Mouse (Mus musculus) gastrocnemius, postnatal 14 days (tissue): Measurements from ENCODE around the gene Hlcs. TPM values are rescaled to one million over a fixed set of nuclear protein-coding genes. Genes with fewer than 3 reads are reported as not detected.

Experiments used
- DNase-seq: peaks from one replicate; pipeline ENCODE4 v3.0.0; 2021; ENCODE audit warnings: mixed read lengths
- intact Hi-C: fragments of 180-260 bp; cut with DNase I; formaldehyde crosslinking; loops from one replicate; pipeline ENCODE4 v1.15.1; 2025; ENCODE audit warnings: low total_unique reads
- total RNA-seq, 2 experiments: library from RNA; stranded (reverse); gene quantifications; 2 replicates each; pipeline ENCODE4 v1.2.3; 2021

Hlcs gene
- total RNA-seq, 2 experiments from 2014 or later: 5.8 to 6.6 TPM

GRCm38 (mm10) chr16:94299210-94299609 lies 14.2 kb downstream of the Hlcs start:
- DNase-seq: no peak
- intact Hi-C loops: no loop called here

DNA sequence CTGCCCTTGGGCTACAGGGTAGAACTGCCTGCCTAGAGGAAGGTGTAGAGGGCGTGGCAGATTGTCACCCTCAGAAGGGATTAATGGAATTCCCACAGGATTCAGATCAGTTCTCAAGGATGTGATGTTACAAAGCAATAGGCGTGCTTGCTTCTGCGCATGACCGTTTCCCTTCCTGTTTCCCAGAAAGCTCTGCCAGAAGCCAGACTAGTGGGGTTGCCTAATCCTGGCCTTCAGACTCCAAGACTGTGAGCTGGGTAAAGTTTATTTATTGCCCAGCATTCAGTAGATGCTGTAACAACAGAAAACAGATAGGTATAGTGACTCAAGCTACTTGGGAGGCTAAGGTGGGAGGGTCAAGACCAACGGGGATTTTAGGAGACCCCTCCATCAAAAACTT lies 15.3 kb downstream of the Hlcs start:
- intact Hi-C loops: no loop called here
- no peak for DNase-seq

- no peak for DNase-seq
- intact Hi-C loops: no loop called here
These were observed 22.2 kb downstream of the Hlcs start for GRCm38 (mm10) chr16:94291141-94291540.

DNA sequence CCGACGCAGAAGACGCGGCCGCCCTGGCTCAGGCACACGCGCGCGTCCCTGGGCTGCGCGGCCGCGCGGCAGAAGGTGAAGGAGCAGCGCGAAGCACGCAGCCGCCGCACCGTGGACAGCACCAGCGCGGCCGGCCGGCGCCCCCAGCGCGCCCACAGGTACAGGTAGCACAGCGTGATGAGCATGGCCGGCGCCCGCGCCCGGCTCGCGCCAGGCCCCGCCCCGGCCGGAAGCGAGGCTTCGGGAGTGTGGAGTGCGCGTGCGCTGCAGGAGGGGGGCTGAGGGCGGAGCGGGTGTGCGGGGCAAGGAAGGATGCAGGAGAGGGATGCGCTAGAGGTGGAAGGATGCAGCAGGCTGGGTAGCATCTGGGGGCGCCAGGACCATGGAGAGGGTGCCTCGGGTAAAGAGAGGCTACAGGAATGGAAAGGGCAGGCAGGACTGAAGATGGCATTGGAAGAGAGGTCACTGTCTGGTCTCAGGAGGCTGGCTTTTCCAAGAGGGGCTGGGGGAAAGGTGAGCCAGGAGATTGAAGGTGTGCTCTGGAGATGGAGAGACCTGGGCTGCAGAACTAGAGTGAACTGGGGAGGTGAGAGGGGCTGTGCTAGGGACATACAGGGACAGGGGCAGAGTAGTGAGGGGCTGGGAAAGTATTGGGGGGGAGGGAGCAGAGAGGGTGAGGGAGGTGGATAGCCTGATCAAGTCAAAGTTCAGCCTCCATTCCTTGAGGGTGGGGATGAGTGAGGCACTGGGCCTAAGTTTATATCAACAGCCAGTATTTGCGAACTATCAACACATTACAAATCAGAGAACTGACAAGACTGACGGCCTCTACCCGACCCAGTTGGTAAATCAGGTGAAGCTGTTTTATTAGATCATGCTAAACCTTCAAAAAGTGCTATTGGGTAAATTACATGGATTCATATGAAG lies 23.0 kb downstream of the Hlcs start:
- DNase-seq: peak; percentile 84

GRCm38 (mm10) chr16:94289138-94290072 lies 24.0 kb downstream of the Hlcs start:
- DNase-seq: peak; percentile 32
- intact Hi-C loops: no loop called here

More for the DNA sequence above, 23.0 kb downstream of the Hlcs start:
- intact Hi-C loops: no loop called here

DNA sequence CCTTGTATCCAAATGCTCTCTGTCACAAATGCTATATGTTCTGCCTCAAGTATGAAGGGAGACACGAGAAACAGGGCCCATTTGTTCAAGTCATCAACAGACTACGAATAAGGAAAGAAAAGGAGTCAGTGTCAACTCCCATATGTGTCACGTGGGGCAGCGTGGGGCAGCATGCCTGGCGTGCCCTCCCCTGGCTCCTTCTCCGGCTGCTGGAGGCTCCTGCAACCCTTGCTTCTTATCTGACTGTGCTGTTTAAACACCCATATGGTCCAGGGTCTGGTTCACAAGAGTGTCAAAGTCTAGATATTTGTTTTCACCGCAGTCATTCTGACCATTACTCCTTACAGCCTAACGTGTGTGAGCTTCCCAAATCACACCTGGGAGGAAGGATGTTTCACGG lies 25.5 kb downstream of the Hlcs start:
- intact Hi-C loops: no loop called here
- no peak for DNase-seq

- intact Hi-C loops: no loop called here
These were observed 29.4 kb downstream of the Hlcs start for GRCm38 (mm10) chr16:94283972-94284371.

GRCm38 (mm10) chr16:94270826-94271225 lies 42.5 kb downstream of the Hlcs start:
- no peak for DNase-seq
- intact Hi-C loops: loop anchor here (5.0 kb wide), 1 partner anchor 36 kb away; no protein-coding TSS in a partner anchor

More at GRCm38 (mm10) chr16:94283972-94284371, 29.4 kb downstream of the Hlcs start:
- no peak for DNase-seq

GRCm38 (mm10) chr16:94269635-94270034 lies 43.7 kb downstream of the Hlcs start:
- intact Hi-C loops: loop anchor here (5.0 kb wide), 1 partner anchor 38 kb away; no protein-coding TSS in a partner anchor
- peak; percentile 88 for DNase-seq

- intact Hi-C loops: no loop called here
- DNase-seq: no peak
These were observed 45.2 kb downstream of the Hlcs start for GRCm38 (mm10) chr16:94268205-94268604.

DNA sequence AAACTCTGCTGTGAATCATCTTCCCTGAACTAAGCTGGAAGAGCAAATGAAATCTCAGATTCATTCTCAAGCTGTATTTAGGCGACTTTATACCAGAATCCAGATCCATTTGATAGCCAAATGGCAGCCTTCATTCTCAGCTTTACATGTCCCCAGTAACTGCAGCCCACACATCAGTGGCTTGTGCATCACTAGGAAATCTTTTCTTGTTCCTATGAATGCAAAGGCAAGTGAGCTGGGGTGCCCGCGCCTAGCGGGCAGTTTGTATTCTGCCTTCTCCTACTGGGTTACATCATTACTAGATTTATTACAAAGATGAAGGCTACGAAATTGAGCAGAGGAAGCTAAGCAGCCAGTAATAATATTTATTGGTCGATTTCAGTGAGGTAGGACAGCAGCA lies 48.8 kb downstream of the Hlcs start:
- intact Hi-C loops: no loop called here
- no peak for DNase-seq

GRCm38 (mm10) chr16:94262501-94262900 lies 50.9 kb downstream of the Hlcs start:
- no peak for DNase-seq
- intact Hi-C loops: no loop called here

DNA sequence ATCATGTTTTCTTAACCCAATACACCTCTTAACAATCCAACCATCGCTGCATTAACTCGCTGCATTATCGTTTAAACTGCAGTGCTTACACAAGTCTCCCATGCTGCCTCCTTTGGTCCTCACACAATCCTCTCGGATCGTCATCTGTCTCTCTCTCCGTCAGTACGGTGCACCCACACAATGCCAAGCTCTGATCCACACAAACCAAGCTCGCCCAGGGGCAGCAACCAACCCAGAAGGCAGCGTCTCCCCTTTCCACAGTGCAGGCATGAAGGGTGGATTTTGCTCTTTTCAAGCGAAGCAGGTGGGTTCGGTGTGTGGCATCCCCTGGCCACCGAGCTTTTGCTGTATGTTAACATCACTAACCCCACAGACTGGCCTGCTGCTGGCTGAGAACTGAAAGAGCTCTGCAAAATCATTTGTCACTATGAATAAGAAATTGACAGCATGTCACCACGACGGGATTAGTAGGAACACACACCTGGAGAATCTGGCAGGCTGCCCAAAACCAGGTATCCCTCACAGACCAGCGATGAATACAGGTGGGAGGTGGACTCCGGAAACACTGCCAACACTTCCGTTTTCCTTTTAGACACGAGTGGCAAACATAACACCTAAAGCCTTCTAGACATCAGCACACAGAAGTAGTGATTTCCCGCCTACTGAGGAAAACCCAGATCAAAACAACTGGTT lies 52.3 kb downstream of the Hlcs start:
- no peak for DNase-seq
- intact Hi-C loops: no loop called here

- peak; percentile 73 for DNase-seq
- intact Hi-C loops: loop anchor here (2.0 to 5.0 kb wide), 2 partner anchors 220 to 316 kb away; no protein-coding TSS in a partner anchor
These were observed 54.7 kb downstream of the Hlcs start for GRCm38 (mm10) chr16:94258366-94259310.

- DNase-seq: no peak
- intact Hi-C loops: loop anchor here (5.0 kb wide), 1 partner anchor 313 kb away; no protein-coding TSS in a partner anchor
These were observed 57.8 kb downstream of the Hlcs start for GRCm38 (mm10) chr16:94255592-94255991.

GRCm38 (mm10) chr16:94255035-94255434 lies 58.3 kb downstream of the Hlcs start:
- intact Hi-C loops: loop anchor here (5.0 kb wide), 1 partner anchor 313 kb away; no protein-coding TSS in a partner anchor
- DNase-seq: no peak

GRCm38 (mm10) chr16:94254415-94254891 lies 58.9 kb downstream of the Hlcs start:
- intact Hi-C loops: no loop called here
- no peak for DNase-seq
